Mouse (Mus musculus): ENCODE measurements at regions not wholly inside any gene's neighbourhood (a gene's known extent, or its start where the extent isn't known, plus 50 kb on each side); places are given as distances from the start of the nearest gene placed in this dataset.

- no peak for ATAC-seq
Observed at GRCm38 (mm10) chr10:17284858-17285257, 438.2 kb upstream of the Cited2 start.

GRCm38 (mm10) chr10:17287141-17287540 lies 435.9 kb upstream of the Cited2 start:
- no peak for ATAC-seq

GRCm38 (mm10) chr10:17288231-17288630 lies 434.8 kb upstream of the Cited2 start:
- ATAC-seq, result no peak

- ATAC-seq, result no peak
Observed at GRCm38 (mm10) chr10:17292331-17292730, 430.7 kb upstream of the Cited2 start.

GRCm38 (mm10) chr10:17294440-17294839 lies 428.6 kb upstream of the Cited2 start:
- ATAC-seq, result no peak

- ATAC-seq, result no peak
Observed at GRCm38 (mm10) chr10:17295157-17295556, 427.9 kb upstream of the Cited2 start.

GRCm38 (mm10) chr10:17299600-17299999 lies 423.4 kb upstream of the Cited2 start:
- ATAC-seq, result no peak

GRCm38 (mm10) chr10:17326724-17327123 lies 396.3 kb upstream of the Cited2 start:
- no peak for ATAC-seq

- no peak for ATAC-seq
Observed at GRCm38 (mm10) chr10:17330904-17331606, 392.0 kb upstream of the Cited2 start.

GRCm38 (mm10) chr10:17331607-17332008 lies 391.4 kb upstream of the Cited2 start:
- ATAC-seq, result no peak

GRCm38 (mm10) chr10:17332025-17332767 lies 390.8 kb upstream of the Cited2 start:
- ATAC-seq, result no peak

GRCm38 (mm10) chr10:17332986-17333385 lies 390.0 kb upstream of the Cited2 start:
- no peak for ATAC-seq

- ATAC-seq, result no peak
Observed at GRCm38 (mm10) chr10:17333676-17334075, 389.3 kb upstream of the Cited2 start.

GRCm38 (mm10) chr10:17337217-17337616 lies 385.8 kb upstream of the Cited2 start:
- ATAC-seq, result no peak

- no peak for ATAC-seq
Observed at GRCm38 (mm10) chr10:17343829-17344228, 379.2 kb upstream of the Cited2 start.

GRCm38 (mm10) chr10:17352202-17352994 lies 370.6 kb upstream of the Cited2 start:
- no peak for ATAC-seq

GRCm38 (mm10) chr10:17355476-17355875 lies 367.5 kb upstream of the Cited2 start:
- ATAC-seq, result no peak

GRCm38 (mm10) chr10:17356041-17356440 lies 367.0 kb upstream of the Cited2 start:
- no peak for ATAC-seq

- no peak for ATAC-seq
Observed at GRCm38 (mm10) chr10:17362643-17363042, 360.4 kb upstream of the Cited2 start.

- no peak for ATAC-seq
Observed at GRCm38 (mm10) chr10:17366042-17366740, 356.8 kb upstream of the Cited2 start.

- ATAC-seq, result no peak
Observed at GRCm38 (mm10) chr10:17367026-17367425, 356.0 kb upstream of the Cited2 start.

- ATAC-seq, result no peak
Observed at GRCm38 (mm10) chr10:17367430-17367829, 355.6 kb upstream of the Cited2 start.

GRCm38 (mm10) chr10:17368636-17369035 lies 354.4 kb upstream of the Cited2 start:
- no peak for ATAC-seq

Data from CD4-positive, CD25-positive, alpha-beta regulatory T cell, adult 4 months (primary cell).